Mouse (Mus musculus): Measurements from ENCODE around the gene Gm48551.

Gm48551 gene

DNA sequence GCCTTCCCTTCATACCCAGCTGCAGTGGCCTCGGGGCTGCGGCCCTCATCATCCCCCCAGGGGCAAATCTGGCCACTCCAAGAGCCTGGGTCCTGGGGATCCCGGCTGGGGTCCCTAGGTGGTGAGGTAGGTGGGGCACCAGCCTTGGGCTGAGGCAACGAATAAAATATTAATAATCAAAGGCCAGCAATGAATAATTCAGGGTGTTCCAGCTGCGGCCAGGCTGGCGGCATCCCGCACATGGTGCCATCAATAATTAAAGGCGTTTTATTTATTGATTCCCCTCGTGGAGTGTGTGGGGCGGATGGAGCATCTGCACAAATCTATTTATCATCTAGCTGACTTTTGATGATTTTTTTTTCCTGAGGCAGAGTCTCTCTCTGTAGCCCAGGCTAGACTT is 19.2 kb downstream of the Gm48551 start:
- in situ Hi-C loops (cut with MboI, MseI): no loop called here

- in situ Hi-C loops (cut with MboI, MseI): no loop called here
These were observed 19.8 kb downstream of the Gm48551 start for GRCm38 (mm10) chr10:81404082-81404481.

GRCm38 (mm10) chr10:81404720-81405119 is 20.5 kb downstream of the Gm48551 start:
- in situ Hi-C loops (cut with MboI, MseI): no loop called here

DNA sequence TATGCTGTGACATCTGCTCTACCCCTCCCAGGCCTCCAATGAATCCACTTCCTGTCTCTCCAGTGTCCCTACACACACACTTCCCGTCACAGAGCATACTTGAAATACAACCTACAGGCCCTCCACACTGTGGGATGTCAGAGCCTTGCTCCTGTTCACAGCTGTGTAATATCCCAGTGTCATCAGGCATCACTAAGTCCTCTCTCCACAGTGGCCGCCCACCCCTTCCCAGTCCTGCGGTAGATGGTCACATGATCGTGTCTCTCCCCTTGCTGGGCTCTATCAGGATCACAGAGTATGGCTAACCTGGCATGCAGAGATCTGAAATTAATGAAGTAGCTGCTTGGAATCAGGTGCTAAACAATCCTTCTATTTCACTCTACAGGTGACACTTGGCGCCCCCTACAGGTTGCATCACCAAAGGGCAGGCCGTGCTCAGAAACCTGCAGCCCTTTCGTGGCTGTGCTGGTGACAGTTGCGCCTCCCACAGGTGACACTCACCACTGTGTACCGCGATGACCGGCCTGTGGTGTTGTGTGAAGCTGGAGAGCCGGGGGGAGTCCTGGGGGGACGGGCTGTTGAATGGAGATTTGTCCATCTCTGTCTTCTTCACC is 21.4 kb downstream of the Gm48551 start:
- in situ Hi-C loops (cut with MboI, MseI): no loop called here

DNA sequence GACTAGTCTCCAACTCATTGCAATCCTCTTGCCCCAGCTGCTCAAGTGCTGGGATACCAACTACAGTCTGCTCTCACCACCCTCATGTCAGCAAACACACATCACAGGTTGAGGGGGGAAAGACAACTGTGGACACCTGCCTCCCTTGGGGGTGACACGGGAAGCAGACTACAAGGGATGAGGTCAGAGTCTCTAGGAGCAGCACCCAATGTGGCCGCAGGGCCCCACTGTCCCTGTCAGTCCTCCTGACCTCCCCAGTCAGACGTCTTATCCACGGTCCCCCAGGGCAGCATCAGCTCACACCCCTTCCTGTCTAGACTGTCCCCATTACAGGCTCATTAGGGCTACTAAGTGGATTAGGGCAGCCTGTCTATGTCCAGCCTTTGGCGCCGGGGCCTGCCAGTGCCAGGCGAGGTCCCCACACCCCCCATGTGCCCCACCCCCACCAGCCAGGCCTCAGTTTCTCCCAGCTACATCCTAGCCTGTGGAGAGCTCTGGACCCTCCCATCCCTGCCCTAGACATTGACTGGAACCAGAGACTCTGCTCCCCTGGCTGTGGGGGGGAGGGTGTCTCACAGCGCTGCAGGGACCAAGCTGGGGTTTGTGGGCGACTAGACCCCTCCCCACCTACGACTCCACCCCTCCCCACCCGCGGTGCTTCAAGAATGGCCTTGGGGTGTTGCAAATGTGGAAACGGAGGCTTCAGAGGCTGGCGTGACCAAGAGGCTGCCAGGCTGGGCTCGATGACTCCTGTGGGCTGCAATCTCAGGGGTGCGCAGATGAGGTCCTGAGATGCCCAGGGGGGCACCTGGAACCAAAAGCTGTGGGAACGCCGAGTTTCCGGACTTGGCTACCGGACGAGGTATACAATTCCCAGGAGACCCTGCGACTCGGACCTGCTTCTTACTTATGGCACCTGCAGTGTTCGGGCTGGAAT is 22.5 kb downstream of the Gm48551 start:
- in situ Hi-C loops (cut with MboI, MseI): no loop called here

DNA sequence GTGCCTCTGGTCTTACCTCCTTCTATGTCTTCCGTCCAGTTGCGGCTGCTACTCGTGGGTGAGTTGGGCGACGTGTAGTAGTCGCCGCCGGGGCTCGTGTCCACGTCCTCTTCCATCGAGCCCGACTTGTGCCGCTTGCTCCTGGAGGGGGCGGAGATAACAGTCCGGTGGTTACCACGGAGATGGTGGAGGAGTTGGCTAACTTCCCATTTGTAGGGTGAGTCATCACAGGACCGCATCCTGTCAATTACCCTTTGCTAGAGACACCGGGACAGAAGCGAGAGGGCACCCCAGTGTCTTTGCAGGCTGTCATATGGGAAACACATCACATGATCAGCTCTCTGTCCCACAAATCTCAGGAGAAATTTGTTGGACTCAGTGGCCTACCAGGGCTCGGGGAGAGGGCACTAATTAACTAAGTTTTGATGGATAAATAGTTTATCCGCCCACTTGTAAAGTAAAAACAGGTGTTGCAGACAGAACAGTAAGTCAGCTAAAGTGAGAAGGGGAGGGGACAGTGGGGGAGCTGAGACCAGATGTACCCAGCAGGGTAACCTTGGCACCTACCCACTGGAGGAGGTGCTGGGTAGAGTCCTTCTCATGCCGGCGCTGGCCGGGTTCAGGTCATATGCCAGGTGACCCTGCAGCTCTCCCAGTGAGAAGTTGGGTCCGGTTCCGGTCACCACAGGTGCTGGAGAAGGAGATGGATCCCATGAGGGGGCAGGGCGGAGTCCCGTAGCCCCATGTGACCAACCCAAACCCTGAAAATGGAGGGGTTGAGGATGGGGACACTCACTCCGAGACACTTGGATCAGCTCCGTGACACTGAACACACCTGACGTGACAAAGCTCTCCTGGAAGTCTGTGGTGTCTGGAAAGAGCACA is 23.5 kb downstream of the Gm48551 start:
- in situ Hi-C loops (cut with MboI, MseI): no loop called here

- in situ Hi-C loops (cut with MboI, MseI): no loop called here
These were observed 24.1 kb downstream of the Gm48551 start for GRCm38 (mm10) chr10:81408424-81408729.

- in situ Hi-C loops (cut with MboI, MseI): no loop called here
These were observed 24.6 kb downstream of the Gm48551 start for GRCm38 (mm10) chr10:81408871-81409291.

DNA sequence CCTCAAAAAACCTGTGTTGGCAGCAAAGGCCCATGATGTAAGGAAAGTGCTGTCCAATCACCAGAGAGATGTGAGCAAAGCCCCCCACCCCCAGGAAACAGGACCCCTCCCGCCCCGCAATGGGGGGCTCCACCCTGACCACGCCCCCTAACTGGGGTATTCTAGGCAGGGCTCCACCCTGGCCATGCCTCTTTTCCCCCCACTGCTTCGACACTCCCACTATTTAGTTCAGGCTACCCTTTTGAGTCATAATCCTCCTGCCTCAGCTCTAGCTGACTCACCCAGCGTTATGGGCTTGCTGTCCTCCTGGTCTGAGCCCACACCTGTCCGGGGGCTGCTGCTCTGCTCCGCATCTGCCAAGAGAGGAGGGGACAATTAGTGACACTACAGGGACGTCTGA is 25.1 kb downstream of the Gm48551 start:
- in situ Hi-C loops (cut with MboI, MseI): no loop called here

DNA sequence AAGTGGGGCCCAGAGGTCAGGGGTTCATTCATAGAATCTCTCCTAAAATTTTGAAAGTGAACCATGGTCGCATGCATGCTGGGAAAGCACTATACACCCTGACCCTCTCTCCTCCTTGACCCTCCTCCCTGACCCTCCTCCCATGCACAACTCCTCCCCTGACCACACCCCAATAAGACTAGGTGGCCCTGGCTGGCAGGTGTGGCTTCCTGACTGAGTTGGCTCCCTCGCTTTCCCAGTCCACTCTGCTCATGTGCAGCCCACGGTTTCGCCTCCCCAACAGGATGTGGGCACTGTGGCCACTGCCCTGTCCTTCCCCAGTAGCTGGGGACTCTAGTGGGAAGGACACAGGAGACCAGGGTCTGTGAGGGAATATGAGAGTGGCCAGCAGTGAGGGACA is 26.1 kb downstream of the Gm48551 start:
- in situ Hi-C loops (cut with MboI, MseI): no loop called here

DNA sequence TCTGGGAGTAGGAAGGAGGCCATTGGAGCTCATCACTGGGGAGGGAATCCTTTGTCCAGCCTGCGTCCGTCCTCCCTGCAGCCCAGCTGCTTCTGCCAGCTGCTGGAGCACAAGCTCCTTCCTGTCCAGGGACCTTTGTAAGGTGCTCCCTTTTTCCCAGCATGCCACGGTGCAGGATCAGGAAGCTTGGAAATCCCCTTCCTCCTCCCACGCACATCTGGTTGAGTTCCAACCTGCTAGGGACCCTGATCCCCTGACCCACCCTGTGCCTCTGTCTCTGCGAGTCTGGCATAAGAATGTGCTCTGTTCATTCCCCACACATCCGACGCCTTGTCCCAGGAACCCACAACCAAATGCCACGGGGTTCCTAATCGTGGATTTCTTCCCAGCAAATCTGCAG is 26.7 kb downstream of the Gm48551 start:
- in situ Hi-C loops (cut with MboI, MseI): no loop called here

DNA sequence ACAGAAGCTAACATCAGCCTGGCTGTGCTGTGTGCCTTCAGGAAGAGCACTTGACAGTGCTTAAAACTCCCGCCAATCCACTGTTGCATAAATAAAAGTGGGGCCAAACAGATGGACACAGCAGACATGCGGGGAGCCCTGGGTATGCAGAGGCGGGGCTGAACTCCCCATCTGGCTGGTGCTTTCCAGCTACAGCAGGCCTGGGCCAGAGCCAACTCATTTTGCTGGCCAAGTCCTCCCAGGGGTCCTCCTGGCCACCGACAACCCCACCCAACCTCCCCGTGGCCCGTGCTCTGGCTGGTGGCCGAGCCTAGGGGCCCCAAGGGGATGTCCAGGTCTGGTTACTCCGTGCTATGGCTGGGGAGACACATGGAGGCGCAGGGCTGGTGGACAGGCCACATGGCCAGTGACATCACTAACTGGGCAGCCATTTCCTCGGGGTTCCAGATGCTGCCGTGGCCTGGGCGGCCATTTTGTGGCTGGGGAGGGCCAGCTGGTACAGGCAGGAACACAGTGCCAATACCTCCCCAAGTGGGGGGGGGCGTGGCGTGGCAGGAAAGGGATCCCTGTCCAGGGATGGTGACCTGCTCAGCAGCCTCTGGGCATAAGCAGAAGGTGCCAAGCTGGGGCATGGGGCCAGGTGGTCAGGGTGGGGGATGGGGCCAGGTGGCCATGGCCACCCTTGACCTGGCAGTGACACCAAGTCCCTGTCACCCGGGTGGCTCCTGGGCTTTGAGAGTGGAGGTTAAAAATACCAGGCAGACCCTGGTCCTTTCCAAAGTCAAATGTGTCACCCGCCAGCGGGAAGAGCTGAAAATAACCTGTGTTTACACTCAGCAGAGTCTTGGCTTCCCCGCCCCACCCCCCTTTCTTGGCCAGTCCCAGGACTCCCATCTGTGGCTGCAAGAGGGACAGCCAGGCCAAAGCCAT is 27.5 kb downstream of the Gm48551 start:
- in situ Hi-C loops (cut with MboI, MseI): no loop called here

DNA sequence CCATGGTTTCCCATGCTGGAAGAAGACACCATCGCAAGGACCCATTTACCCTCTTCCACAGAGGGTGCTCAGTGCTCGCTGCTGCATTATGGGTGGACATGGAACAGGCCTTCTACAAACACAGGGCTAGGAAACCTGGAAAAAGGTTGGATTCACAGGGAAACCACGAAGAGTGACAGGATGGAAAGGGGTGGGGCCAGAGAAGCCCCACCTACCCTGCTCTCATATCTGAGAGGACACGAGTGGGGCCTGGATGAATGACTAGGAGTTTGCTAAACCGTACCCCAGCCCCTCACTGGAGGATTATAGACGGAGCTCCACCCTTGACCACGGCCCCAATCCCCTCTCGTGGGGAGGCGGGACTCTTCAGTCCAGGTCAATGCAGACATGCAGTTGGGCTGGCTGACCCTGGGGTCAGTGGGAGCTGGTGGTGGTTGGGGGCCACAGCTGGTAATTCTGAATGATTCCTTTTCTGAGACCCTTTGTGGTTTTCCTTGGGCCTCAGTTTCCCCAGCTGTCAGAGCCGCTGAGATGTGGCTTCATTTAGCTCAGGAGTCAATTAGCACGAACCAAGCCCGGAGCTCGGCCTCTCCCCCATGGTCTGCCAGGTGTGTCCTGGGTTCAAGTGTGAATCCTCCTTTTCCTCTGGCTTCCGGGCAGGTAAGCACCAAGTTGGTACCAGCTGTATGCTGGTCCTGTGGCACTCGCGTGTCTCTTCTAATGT is 28.5 kb downstream of the Gm48551 start:
- in situ Hi-C loops (cut with MboI, MseI): no loop called here

DNA sequence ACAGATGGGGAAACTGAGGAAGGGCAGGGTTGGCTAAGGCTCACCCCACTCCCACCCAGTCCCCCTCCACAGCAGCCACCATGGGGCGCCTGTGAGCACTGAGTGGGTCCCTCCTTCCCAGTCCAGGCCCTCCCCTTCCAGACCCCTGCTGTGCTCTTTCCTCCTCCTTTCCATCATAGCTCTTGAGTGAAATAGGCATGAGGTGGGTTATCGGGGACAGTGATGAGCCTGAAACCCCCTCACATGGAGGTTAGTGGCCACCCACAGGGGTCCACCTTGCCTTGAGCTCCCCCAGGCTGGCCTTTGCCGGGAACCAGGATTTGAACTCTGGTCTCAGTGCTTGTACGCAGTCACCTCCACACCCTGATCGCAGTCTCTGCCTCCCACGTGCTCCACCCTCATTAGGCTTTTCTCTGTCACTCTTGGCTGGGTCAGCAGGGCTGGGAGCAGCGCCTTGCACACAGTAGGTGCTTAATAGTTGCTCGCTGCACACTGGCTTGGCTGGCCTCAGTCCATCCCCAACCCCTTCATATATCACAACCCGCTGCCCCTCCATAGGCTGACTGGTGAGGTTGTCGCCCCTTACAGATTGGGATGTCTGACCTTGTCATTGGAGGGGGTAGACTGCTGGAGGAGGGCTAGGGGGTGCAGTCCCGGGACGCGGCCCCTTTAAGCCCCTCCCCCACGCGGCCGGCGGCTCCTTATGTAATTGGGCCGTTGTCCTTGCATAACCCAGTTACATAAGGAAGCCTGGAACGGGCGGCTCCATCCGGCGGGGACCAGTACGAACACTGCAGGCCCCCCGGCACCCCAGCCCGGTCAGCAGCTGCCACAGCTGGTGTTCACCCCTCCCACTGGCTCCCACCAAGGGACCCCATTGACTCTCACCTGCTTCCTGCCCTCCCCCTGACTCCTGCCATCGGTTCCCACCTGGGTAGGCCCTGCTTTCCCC is 29.3 kb downstream of the Gm48551 start:
- in situ Hi-C loops (cut with MboI, MseI): no loop called here

GRCm38 (mm10) chr10:81414682-81415081 is 30.4 kb downstream of the Gm48551 start:
- in situ Hi-C loops (cut with MboI, MseI): no loop called here

- in situ Hi-C loops (cut with MboI, MseI): no loop called here
These were observed 30.9 kb downstream of the Gm48551 start for GRCm38 (mm10) chr10:81415146-81415545.

DNA sequence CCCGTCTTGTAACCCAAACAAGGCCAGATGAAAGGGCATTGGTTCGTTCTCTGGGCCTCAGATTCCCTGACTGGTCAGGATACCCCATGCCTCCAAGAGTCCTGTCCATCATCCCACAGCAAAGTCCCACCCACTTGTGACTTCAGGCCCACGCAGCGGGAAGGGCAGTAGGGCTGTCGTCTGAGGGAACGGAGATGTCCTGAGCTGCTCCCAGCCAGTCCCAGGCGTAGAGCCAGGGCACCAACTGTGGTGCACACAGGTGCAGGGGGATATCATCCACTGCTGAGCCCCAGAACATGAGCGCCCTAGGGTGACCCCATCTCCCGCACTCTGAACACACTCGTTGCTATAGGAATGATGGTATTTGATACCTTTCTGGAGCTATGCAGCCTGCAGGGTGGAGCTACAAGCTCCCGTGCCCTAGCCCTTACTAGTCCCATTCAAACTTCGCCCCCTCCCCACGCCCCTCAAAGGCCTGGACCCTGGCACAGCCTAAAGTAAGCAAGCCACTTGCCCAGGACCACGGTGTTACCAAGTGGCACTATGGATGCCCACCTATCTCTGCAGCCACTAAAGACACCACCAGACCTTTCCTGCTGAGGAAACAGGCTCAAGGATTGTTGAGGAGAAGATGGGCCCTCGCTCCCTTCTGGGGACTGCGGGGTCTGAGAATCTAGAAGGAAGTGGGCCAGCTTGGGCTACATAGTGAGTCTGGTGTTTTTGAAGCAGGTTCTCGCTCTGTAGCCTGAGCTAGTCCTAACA is 31.5 kb downstream of the Gm48551 start:
- in situ Hi-C loops (cut with MboI, MseI): no loop called here

DNA sequence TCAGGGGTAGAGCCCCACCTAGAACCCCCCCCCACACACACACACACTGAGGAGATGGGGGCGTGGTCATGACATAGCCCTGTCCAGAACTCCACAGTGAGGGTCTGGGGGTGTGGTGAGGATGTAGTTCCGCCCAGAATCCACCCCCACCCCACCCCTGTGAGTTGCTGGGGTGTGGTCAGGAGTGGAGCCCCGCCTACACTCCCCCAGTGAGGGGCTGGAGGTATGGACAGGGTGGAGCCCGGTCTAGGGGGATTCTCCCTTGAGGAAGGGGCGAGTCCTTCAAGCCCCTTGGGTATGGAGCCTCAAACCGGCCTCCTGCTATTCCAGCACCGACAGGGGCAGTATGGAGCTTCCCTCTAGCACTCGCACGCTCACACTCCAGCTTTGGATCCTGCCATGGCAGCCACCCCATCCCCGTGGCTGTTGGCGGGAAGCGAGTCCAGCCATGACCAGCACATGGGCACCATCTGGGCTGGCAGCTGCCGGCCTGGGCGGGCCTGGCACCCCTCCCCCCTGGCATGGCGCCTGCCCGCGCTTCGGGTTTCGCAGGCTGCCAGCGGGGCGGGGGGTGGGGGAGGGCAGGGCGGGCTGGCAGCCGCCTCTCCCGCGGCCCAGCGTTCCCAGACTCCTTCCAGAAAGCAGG is 32.4 kb downstream of the Gm48551 start:
- in situ Hi-C loops (cut with MboI, MseI): no loop called here

All from T-helper 1 cell (primary cell).